Mouse (Mus musculus) heart, postnatal 0 days (tissue): ENCODE data around the gene Dmp1. TPM values are rescaled to one million over a fixed set of nuclear protein-coding genes. Genes with fewer than 3 reads are reported as not detected.

ENCODE experiments used
- ATAC-seq: fragments of 200-750 bp; cut with Nextera tagmentation; 2 replicates; pipeline ENCODE4 v1.8.0; 2017; ENCODE audit warnings: low read depth, moderate number of reproducible peaks, moderate library complexity; ENCODE audit not compliant: insufficient read depth
- DNase-seq: peaks from one replicate; pipeline ENCODE4 v3.0.0-alpha.2; 2016; ENCODE audit warnings: low spot score
- H3K27ac ChIP-seq: fragments of 300-500 bp; sonication (generic); 2 replicates; pipeline ENCODE4 v1.5.1; 2014; ENCODE audit warnings: low read depth, mild to moderate bottlenecking
- H3K27me3 ChIP-seq: fragments of 300-500 bp; sonication (generic); 2 replicates; pipeline ENCODE4 v1.6.1; 2014; ENCODE audit warnings: low read length, mixed read lengths; ENCODE audit not compliant: control insufficient read depth, insufficient read depth
- H3K36me3 ChIP-seq: fragments of 300-500 bp; sonication (generic); replicated peaks from 2 replicates; pipeline ENCODE4 v1.6.1; 2014; ENCODE audit warnings: low read length, mixed read lengths; ENCODE audit not compliant: control insufficient read depth, insufficient read depth
- H3K4me1 ChIP-seq: fragments of 300-500 bp; sonication (generic); 2 replicates; pipeline ENCODE4 v1.6.1; 2014; ENCODE audit warnings: antibody characterized with exemption; ENCODE audit not compliant: control insufficient read depth, insufficient read depth
- H3K4me2 ChIP-seq: fragments of 300-500 bp; sonication (generic); 2 replicates; pipeline ENCODE4 v1.6.1; 2014; ENCODE audit warnings: low read depth, mild to moderate bottlenecking, low read length, moderate library complexity
- H3K4me3 ChIP-seq: fragments of 300-500 bp; sonication (generic); 2 replicates; pipeline ENCODE4 v1.5.1; 2014; ENCODE audit warnings: low read depth, low read length
- H3K9ac ChIP-seq: fragments of 300-500 bp; sonication (generic); replicated peaks from 2 replicates; pipeline ENCODE4 v1.6.1; 2014; ENCODE audit warnings: low read depth, low read length, mixed read lengths
- H3K9me3 ChIP-seq: fragments of 300-500 bp; sonication (generic); replicated peaks from 2 replicates; pipeline ENCODE4 v1.6.1; 2016; ENCODE audit warnings: low read length; ENCODE audit not compliant: control insufficient read depth
- CTCF ChIP-seq: IDR thresholded peaks from 2 replicates; pipeline ENCODE4 v1.5.1; 2016; ENCODE audit warnings: antibody characterized with exemption, control low read depth, low read depth
- EP300 ChIP-seq: IDR thresholded peaks from 2 replicates; pipeline ENCODE4 v1.6.1; 2016; ENCODE audit warnings: antibody characterized with exemption, low read depth
- WGBS: fragments of 180-500 bp; shearing (Covaris S2); extraction: QIAGEN DNeasy Blood & Tissue Kit; methylation state at CpG from one replicate; pipeline ENCODE4 v1.1.7; 2014; 5-methylcytosine and 5-hydroxymethylcytosine counted together
- polyA plus RNA-seq: library from polyadenylated mRNA; unstranded; fragments of >200 nt; fragmentation: Nextera tagmentation; extraction: Ambion mirVana; gene quantifications from 2 replicates; pipeline ENCODE4 v1.2.1, GENCODE M21; 2015
- total RNA-seq: library from RNA; depleted of rRNA; stranded (reverse); fragments of >200 nt; gene quantifications from 2 replicates; pipeline ENCODE4 v1.2.3, GENCODE M21; 2014; ENCODE audit warnings: low replicate concordance

Dmp1 gene
- total and polyA plus RNA-seq, 2 experiments from 2014 or later, result 0.05 TPM; not detected in 1

DNA sequence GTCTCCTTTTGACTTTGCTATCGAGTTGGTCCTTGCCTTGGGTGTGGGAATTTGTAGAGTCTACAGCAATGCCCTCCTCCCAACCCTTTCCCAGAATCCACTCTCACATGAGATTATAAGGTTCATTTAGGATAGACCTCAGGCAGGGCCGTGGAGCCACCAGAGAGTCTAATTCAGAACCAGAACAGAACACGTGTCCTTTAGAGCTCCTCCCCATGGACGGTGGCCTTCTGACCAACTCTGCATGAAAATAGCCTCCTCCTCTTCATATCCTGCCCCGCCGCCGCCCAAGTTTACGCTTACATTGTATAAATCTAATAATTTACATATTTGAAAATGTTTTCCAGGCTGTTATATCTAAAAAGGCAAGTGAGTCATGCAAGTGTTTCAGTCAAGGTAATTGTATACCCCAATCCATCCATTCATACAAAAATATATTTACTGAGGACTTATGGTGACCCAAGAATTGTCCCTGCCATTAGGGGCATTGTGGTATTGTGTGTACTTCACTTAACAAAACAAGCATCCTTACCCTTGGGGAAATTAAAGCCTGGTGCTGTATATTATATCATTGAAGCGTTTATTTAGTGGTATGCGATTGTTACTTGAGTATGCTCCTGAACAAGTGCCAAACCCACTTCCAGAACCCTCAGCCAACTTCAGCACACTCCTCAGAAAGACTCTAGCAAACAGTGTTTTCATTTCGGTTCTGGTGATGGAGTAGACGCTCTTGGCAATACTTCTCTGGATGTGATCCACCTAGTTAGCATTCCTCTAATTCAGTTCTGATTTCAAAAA, 1.1 kb upstream of the Dmp1 start:
- H3K4me3 ChIP-seq, result no peak overlapping the region
- no peaks in the 10 kb centered on the region for H3K4me1 ChIP-seq
- H3K36me3 ChIP-seq, result no peaks in the 10 kb centered on the region
- DNase-seq, result no peak
- H3K9me3 ChIP-seq, result no peaks in the 10 kb centered on the region
- TF ChIP-seq EP300, result no peak
- TF ChIP-seq CTCF, result no peak
- no peak overlapping the region for H3K9ac ChIP-seq
- 79% methylated on average over 12 of the region's 12 CpGs for WGBS
- no peak overlapping the region for H3K27ac ChIP-seq
- ATAC-seq, result no peak
- no peak overlapping the region for H3K4me2 ChIP-seq
- no peaks in the 10 kb centered on the region for H3K27me3 ChIP-seq

- no peak for ATAC-seq
- 72% methylated on average over 11 of the region's 11 CpGs for WGBS
Measured at GRCm38 (mm10) chr5:104212531-104212930, 10.1 kb downstream of the Dmp1 start.

DNA sequence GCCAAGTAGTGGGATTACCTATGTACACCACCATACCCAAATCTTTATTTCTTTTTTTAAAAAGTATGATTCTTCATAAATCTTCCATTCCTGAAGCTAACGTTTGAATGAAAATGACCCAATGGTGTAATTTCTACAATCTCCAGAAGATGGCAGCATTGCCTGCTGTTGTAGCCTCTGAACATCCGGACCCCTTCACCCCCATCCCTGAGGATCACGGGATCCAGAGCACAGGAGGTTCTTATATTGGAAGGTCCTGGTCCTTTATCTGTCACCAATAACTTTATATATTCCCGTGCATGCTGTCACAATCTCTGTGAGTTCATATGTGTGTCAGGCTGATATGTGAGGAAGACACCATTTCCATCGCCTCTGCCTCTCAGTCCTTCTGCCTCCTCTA, 16.5 kb downstream of the Dmp1 start:
- no peaks in the 10 kb centered on the region for H3K27me3 ChIP-seq
- no peaks in the 10 kb centered on the region for H3K9me3 ChIP-seq
- TF ChIP-seq EP300 (no peak), CTCF (peak; percentile 64)
- H3K4me3 ChIP-seq, result no peak overlapping the region
- DNase-seq (peak; percentile 35), ATAC-seq (no peak)
- no peaks in the 10 kb centered on the region for H3K4me1 ChIP-seq
- no peak overlapping the region for H3K9ac ChIP-seq
- WGBS, result 20% methylated on average over 5 of the region's 5 CpGs
- H3K4me2 ChIP-seq, result no peak overlapping the region
- no peaks in the 10 kb centered on the region for H3K36me3 ChIP-seq
- H3K27ac ChIP-seq, result no peak overlapping the region

More at GRCm38 (mm10) chr5:104212531-104212930, 10.1 kb downstream of the Dmp1 start:
- Histone ChIP-seq H3K27ac (no peak overlapping the region), H3K27me3 (no peaks in the 10 kb centered on the region), H3K4me3 (no peak overlapping the region), H3K4me2 (no peak overlapping the region), H3K9me3 (no peaks in the 10 kb centered on the region), H3K36me3 (no peaks in the 10 kb centered on the region), H3K4me1 (no peaks in the 10 kb centered on the region), H3K9ac (no peak overlapping the region)
- DNase-seq, result no peak
- TF ChIP-seq CTCF (no peak), EP300 (no peak)

- H3K4me3 ChIP-seq, result no peak overlapping the region
- WGBS, result 43% methylated on average over 3 of the region's 3 CpGs
- no peaks in the 10 kb centered on the region for H3K36me3 ChIP-seq
- H3K4me2 ChIP-seq, result no peak overlapping the region
- no peaks in the 10 kb centered on the region for H3K9me3 ChIP-seq
- no peak overlapping the region for H3K27ac ChIP-seq
- ATAC-seq (no peak), DNase-seq (no peak)
- no peak overlapping the region for H3K9ac ChIP-seq
- TF ChIP-seq EP300 (no peak), CTCF (no peak)
- H3K27me3 ChIP-seq, result no peaks in the 10 kb centered on the region
- no peaks in the 10 kb centered on the region for H3K4me1 ChIP-seq
Measured at GRCm38 (mm10) chr5:104224299-104224698, 21.9 kb downstream of the Dmp1 start.

- Histone ChIP-seq H3K4me2 (no peak overlapping the region), H3K27me3 (no peaks in the 10 kb centered on the region), H3K36me3 (no peaks in the 10 kb centered on the region), H3K27ac (no peak overlapping the region), H3K9me3 (no peaks in the 10 kb centered on the region), H3K9ac (no peak overlapping the region), H3K4me3 (no peak overlapping the region), H3K4me1 (no peaks in the 10 kb centered on the region)
- no peak for ATAC-seq
- TF ChIP-seq CTCF, result no peak
- TF ChIP-seq EP300, result no peak
- DNase-seq, result no peak
Measured at GRCm38 (mm10) chr5:104224750-104225149, 22.3 kb downstream of the Dmp1 start.

DNA sequence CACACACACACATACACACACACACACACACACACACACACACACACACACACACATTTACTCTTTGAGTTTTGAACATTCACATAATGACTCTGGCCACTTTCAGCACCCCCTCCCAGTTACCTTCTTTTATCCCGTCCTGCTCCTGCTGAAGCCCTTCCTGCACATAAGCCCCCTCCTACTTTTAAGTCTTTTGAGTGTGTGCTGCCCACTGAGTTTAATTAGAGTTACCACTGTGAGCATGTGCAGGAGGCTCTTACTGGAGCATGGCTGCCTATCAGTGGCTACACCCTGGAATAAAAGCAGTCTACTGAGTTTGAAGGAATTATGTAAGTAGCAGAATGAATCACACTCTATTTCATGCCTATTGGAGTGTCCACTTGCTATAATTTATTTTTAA, 26.1 kb downstream of the Dmp1 start:
- Histone ChIP-seq H3K4me3 (no peak overlapping the region), H3K9ac (no peak overlapping the region), H3K4me1 (no peaks in the 10 kb centered on the region), H3K9me3 (no peaks in the 10 kb centered on the region), H3K4me2 (no peak overlapping the region), H3K27me3 (no peaks in the 10 kb centered on the region), H3K27ac (no peak overlapping the region), H3K36me3 (no peaks in the 10 kb centered on the region)
- WGBS, result 43% methylated on average over 1 of the region's 1 CpGs
- DNase-seq, result no peak
- no peak for TF ChIP-seq EP300
- TF ChIP-seq CTCF, result no peak
- ATAC-seq, result no peak
